Comparison of ENCODE assay signal across 45 mouse cellular contexts in the genomic region with DNA sequence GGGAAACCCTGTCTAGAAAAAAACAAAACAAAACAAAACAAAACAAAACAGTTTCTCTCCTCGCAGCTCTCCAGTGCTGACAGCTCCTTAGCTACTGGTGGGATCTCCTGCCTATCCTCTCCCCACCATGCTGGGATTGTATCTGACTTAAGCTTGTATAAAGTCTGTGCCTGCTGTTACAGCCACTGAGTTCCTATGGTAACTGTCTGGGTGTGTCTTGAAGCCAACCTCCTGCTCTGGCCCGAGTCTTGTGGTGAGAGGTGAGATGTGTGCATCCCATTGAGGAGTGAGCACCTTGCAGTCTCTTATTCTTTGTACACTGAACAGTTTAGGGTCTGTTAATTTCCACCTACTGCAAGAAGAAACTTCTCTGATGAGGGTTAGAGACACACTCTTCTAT. TPM values are rescaled to one million over a fixed set of nuclear protein-coding genes. Genes with fewer than 3 reads are reported as not detected.
"Had no signal": no experiment of that assay in that cellular context is flagged by ENCODE, and none has a peak within 500 bp of the region (broad histone marks: within the 10 kb centered on the region; RNA-seq: fewer than 3 reads in every experiment).

No protein-coding gene starts in this region.

- H3K9ac ChIP-seq: heart, embryonic 13.5 days; heart, embryonic 15.5 days; hindbrain, embryonic 12.5 days; hindbrain, embryonic 13.5 days; hindbrain, embryonic 14.5 days; hindbrain, embryonic 15.5 days; intestine, embryonic 15.5 days; kidney, embryonic 15.5 days had no signal

- H3K27ac ChIP-seq: heart, embryonic 13.5 days; heart, embryonic 15.5 days; hindbrain, embryonic 10.5 days; hindbrain, embryonic 12.5 days; hindbrain, embryonic 13.5 days; hindbrain, embryonic 14.5 days; hindbrain, embryonic 15.5 days; hindbrain, postnatal 0 days; intestine, embryonic 15.5 days; kidney, embryonic 15.5 days; kidney, postnatal 0 days; layer of hippocampus, adult 2 months; left cerebral cortex, adult 2 months had no signal

- H3K27me3 ChIP-seq: heart, embryonic 13.5 days; heart, embryonic 15.5 days; hindbrain, embryonic 12.5 days; hindbrain, embryonic 13.5 days; hindbrain, embryonic 15.5 days; intestine, embryonic 15.5 days; kidney, embryonic 15.5 days had no signal

- H3K36me3 ChIP-seq: heart, embryonic 13.5 days; heart, embryonic 15.5 days; hindbrain, embryonic 10.5 days; hindbrain, embryonic 12.5 days; hindbrain, embryonic 13.5 days; hindbrain, embryonic 15.5 days; intestine, embryonic 15.5 days; kidney, embryonic 15.5 days had no signal

- H3K9me3 ChIP-seq: heart, embryonic 13.5 days; heart, embryonic 15.5 days; hindbrain, embryonic 10.5 days; hindbrain, embryonic 12.5 days; hindbrain, embryonic 13.5 days; hindbrain, embryonic 15.5 days; intestine, embryonic 15.5 days; kidney, embryonic 15.5 days had no signal

- H3K4me2 ChIP-seq: heart, embryonic 13.5 days; heart, embryonic 15.5 days; hindbrain, embryonic 12.5 days; hindbrain, embryonic 13.5 days; hindbrain, embryonic 14.5 days; hindbrain, embryonic 15.5 days; intestine, embryonic 15.5 days; kidney, embryonic 15.5 days had no signal

- DNase-seq: heart, postnatal 10 days; heart, postnatal 14 days; heart, postnatal 36 days; heart, postnatal 4 days; kidney, adult 11 months; kidney, adult 18-20 months; kidney, adult 2 months; kidney, adult 8-10 months; kidney, adult 9 months; kidney, postnatal 10 days; kidney, postnatal 14 days; kidney, postnatal 25 days; kidney, postnatal 36 days; kidney, postnatal 4 days; layer of hippocampus, adult 9-11 months; layer of hippocampus, postnatal 36 days had no signal

- ATAC-seq: hindbrain, embryonic 16.5 days; hindbrain, postnatal 0 days; inflammation-experienced regulatory T-cells, adult 6 months; intestine, embryonic 15.5 days; intestine, embryonic 16.5 days; intestine, postnatal 0 days had no signal

- H3K4me3 ChIP-seq: heart, embryonic 13.5 days; heart, embryonic 15.5 days; hindbrain, embryonic 10.5 days; hindbrain, embryonic 12.5 days; hindbrain, embryonic 13.5 days; hindbrain, embryonic 15.5 days; intestine, embryonic 15.5 days; kidney, embryonic 15.5 days; layer of hippocampus, adult 2 months; left cerebral cortex, adult 2 months had no signal

- H3K4me1 ChIP-seq: heart, embryonic 13.5 days; heart, embryonic 15.5 days; hindbrain, embryonic 13.5 days; hindbrain, embryonic 15.5 days had no signal

RNA-seq across cellular contexts. Expression of gene Tnfsfm13, which starts 27.2 kb away (rescaled TPM):
- polyA plus RNA-seq: inflammation-experienced regulatory T-cells, adult 6 months had no signal

RNA-seq across cellular contexts. Expression of gene Tnfsf12, which starts 27.4 kb away (rescaled TPM):
- polyA plus RNA-seq: inflammation-experienced regulatory T-cells, adult 6 months had no signal

RNA-seq across cellular contexts. Expression of gene Tnfsf13, which starts 37.5 kb away (rescaled TPM):
- polyA plus RNA-seq: hindbrain, embryonic 11.5 days; inflammation-experienced regulatory T-cells, adult 6 months; intestine, embryonic 14.5 days had no signal

RNA-seq across cellular contexts. Expression of gene Slc35g3, which starts 38.7 kb away (rescaled TPM):
- total RNA-seq: heart, postnatal 25 days; heart, postnatal 36 days; heart, postnatal 4 days; hematopoietic stem cell, adult 5-6 weeks; hindbrain, postnatal 0 days; layer of hippocampus, adult 18-20 months; layer of hippocampus, adult 2 months; layer of hippocampus, adult 8-10 months; layer of hippocampus, postnatal 25 days; layer of hippocampus, postnatal 36 days; left cerebral cortex, adult 18-20 months; left cerebral cortex, adult 2 months; left cerebral cortex, adult 8-10 months had no signal
- polyA plus RNA-seq: heart, embryonic 14.5 days; heart, postnatal 0 days; inflammation-experienced regulatory T-cells, adult 6 months; intestine, embryonic 14.5 days; kidney, postnatal 0 days; large intestine, adult 2 months had no signal
